Mouse (Mus musculus): ENCODE data around the gene Fam71b. TPM values are rescaled to one million over a fixed set of nuclear protein-coding genes. Genes with fewer than 3 reads are reported as not detected.

Gene Fam71b
- 0.05 and 0.06 TPM in 2 replicates for polyA plus RNA-seq (2012; rRNA removed)

DNA sequence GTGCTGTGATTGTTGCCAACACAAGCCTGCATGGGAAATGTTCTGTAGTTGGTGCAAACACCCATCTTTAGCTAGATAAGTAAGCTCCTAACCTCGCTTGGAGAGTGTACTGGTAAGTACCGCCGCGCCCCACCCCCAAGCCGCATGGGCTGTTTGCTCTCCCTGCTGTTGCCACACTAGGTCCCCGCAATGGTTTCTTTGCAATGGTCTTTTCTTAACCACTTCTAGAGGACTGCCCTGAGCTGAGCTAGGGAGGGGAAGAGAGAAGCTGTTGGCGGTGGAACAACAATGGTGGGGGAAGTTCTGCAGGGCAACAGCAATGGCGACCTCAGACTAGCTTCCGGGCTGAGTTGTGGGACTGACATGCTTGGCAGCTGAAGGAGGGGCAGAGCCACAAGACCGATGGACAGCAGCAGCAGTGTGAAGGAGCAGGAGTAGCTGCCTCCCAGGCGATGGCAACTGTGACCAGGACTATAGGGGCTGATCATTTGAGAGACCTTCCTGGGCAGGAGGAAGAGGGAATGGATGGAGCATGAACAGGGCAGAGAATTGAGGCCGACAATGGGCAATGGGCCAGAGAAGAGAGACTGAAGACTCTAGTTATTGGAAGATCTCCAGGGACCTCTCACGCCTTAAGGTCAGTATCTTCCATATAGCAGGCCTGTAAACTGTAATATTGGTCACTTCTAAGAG, at the start of gene Fam71b:
TSS of gene Fam71b (plus strand) at position 393 of the 693 bp plus-strand sequence.

GRCm38 (mm10) chr11:46389336-46390117, 6.8 kb upstream of the Fam71b start, which contains the start of gene Itk:
Gene Itk (minus strand): TSS chr11:46389515.

GRCm38 (mm10) chr11:46436760-46437458, 40.5 kb downstream of the Fam71b start, which contains the start of gene Med7:
Gene Med7 (plus strand): TSS chr11:46436925.

GRCm38 (mm10) chr11:46454453-46455045, 58.2 kb downstream of the Fam71b start, which contains the start of gene Havcr2:
Gene Havcr2 (plus strand): TSS chr11:46454935.

Other genes with a start within 250 kb of the Fam71b start
- gene Nipal4, start 230.1 kb upstream of the Fam71b start, polyA plus RNA-seq (2012; rRNA removed) = 0.08 and 0.11 TPM in 2 replicates
- not detected in 2 replicates for gene Fndc9, start 161.0 kb upstream of the Fam71b start, polyA plus RNA-seq (2012; rRNA removed)
- gene Cyfip2, start 83.7 kb upstream of the Fam71b start, polyA plus RNA-seq (2012; rRNA removed) = 3.7 and 4.7 TPM in 2 replicates
- gene Itk, start 7.0 kb upstream of the Fam71b start, polyA plus RNA-seq (2012; rRNA removed) = 0.09 and 0.14 TPM in 2 replicates
- gene Med7, start 40.4 kb downstream of the Fam71b start, polyA plus RNA-seq (2012; rRNA removed) = 22.4 and 22.9 TPM in 2 replicates
- 0.14 and 0.20 TPM in 2 replicates for gene Havcr2, start 58.4 kb downstream of the Fam71b start, polyA plus RNA-seq (2012; rRNA removed)
- gene Gm12169, start 127.7 kb downstream of the Fam71b start, polyA plus RNA-seq (2012; rRNA removed) = not detected in 2 replicates
- gene BC053393, start 175.0 kb downstream of the Fam71b start, polyA plus RNA-seq (2012; rRNA removed) = not detected in 2 replicates
- not detected in 2 replicates for gene Dppa1, start 232.7 kb downstream of the Fam71b start, polyA plus RNA-seq (2012; rRNA removed)

All from liver, embryonic 18 days (tissue).